Mouse (Mus musculus): ENCODE data around the gene Rflna. TPM values are rescaled to one million over a fixed set of nuclear protein-coding genes. Genes with fewer than 3 reads are reported as not detected.
A peak's percentile ranks its signal among the peaks of the same experiment; 100 is the strongest.

Rflna gene
- polyA plus RNA-seq, 1 experiment, result not detected

DNA sequence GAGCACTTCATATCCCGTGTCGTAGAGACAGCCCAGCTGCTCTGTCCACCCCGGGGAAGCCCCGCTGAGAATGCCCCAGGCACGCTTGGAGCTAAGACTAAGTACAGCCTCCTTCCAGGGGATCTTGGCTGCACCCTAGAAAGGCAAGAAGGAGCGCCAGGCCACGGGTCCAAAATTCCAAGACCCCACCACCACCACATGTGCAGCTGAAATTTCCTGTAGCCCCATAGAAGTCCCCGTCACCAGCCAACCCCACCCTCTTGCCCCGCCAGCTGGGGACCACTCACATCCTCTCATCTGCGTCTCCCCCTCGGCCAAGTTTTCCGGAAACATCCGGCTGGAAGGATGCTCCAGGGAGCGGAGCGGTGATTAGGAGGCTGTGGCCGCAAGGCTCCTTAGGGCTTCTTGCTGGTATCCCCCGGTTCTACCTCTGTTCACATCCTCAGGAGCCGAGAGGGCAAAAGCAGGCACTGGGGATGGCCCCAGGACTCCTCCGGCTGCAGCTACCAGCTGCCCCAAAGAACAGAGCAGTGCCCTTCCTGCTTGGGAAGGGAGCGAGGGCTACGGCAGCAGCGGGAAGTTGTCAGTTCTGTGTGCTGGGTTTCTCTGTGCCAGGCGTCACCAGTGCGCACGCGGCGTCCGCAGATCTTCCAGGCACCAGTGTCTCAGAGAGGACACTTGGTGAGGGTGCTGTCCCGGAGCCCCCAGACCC is 54.7 kb downstream of the Rflna start:
- Histone ChIP-seq H3K4me3 (ENCODE audit: insufficient read depth, low read length) (peak overlapping the region; percentile 57), H3K4me1 (ENCODE audit: control insufficient read depth, insufficient read depth, low read length) (peaks cover 65% of the 10 kb centered on the region), H3K27ac (ENCODE audit: insufficient read depth, low read depth, low read length) (peak overlapping the region; percentile 67)
- no peak for TF ChIP-seq CTCF (IDR thresholded peaks at IDR 0.05; ENCODE audit: low read depth, low read length)
- no peak for TF ChIP-seq POLR2A (IDR thresholded peaks at IDR 0.05; ENCODE audit: borderline replicate concordance, low read depth, low read length)

DNA sequence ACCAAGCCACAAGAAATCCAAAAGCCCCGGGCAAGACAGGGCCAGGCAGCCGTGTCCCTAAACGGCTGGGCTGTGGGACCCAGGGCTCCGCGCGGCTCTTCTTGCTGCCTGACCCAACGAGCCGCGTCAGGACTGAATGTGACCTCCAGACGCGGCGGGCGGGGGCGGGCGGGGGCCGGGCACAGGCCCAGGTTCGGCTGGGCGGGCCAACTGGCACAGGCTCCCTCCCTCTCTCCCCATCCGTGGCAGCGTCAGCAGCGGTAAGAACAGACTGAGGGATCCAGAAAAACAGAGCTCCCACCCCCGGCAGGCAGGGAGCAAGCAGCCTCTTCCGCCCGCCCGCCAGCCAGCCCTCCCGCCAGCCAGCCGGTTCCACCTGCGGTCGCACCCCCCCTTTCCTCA is 55.2 kb downstream of the Rflna start:
- no peak for TF ChIP-seq POLR2A (IDR thresholded peaks at IDR 0.05; ENCODE audit: borderline replicate concordance, low read depth, low read length)
- no peak for TF ChIP-seq CTCF (IDR thresholded peaks at IDR 0.05; ENCODE audit: low read depth, low read length)
- peaks cover 59% of the 10 kb centered on the region for H3K4me1 ChIP-seq (ENCODE audit: control insufficient read depth, insufficient read depth, low read length)
- peak overlapping the region; percentile 67 for H3K27ac ChIP-seq (ENCODE audit: insufficient read depth, low read depth, low read length)
- H3K4me3 ChIP-seq (ENCODE audit: insufficient read depth, low read length), result peak overlapping the region; percentile 57

Other genes with a start within 250 kb of the Rflna start
- gene Ccdc92, start 140.8 kb upstream of the Rflna start, polyA plus RNA-seq (2012; ENCODE audit: insufficient read depth, insufficient read length, missing spikeins), result 0.92 TPM in 1 of 2 replicates, not detected in the other
- gene Zfp664, start 140.5 kb upstream of the Rflna start, polyA plus RNA-seq (2012; ENCODE audit: insufficient read depth, insufficient read length, missing spikeins), result 20.8 and 24.7 TPM in 2 replicates
- gene Ncor2, start 176.0 kb downstream of the Rflna start, polyA plus RNA-seq (2012; ENCODE audit: insufficient read depth, insufficient read length, missing spikeins), result 61.5 and 71.5 TPM in 2 replicates